Mouse (Mus musculus): ENCODE results near the gene Naa35.

Naa35 gene

GRCm38 (mm10) chr13:59639368-59640177 lies 54.5 kb downstream of the Naa35 start:
- no peak for DNase-seq (ENCODE audit: inconsistent ontology term)

- DNase-seq (ENCODE audit: inconsistent ontology term), result no peak
Measured at GRCm38 (mm10) chr13:59640178-59640440, 55.0 kb downstream of the Naa35 start.

- DNase-seq (ENCODE audit: inconsistent ontology term), result no peak
Measured at GRCm38 (mm10) chr13:59642818-59643217, 57.8 kb downstream of the Naa35 start.

- no peak for DNase-seq (ENCODE audit: inconsistent ontology term)
Measured at GRCm38 (mm10) chr13:59645491-59645890, 60.4 kb downstream of the Naa35 start.

GRCm38 (mm10) chr13:59646674-59647244 lies 61.7 kb downstream of the Naa35 start:
- peak; percentile 83 for DNase-seq (ENCODE audit: inconsistent ontology term)

- no peak for DNase-seq (ENCODE audit: inconsistent ontology term)
Measured at GRCm38 (mm10) chr13:59647484-59647883, 62.4 kb downstream of the Naa35 start.

- no peak for DNase-seq (ENCODE audit: inconsistent ontology term)
Measured at GRCm38 (mm10) chr13:59648598-59648997, 63.5 kb downstream of the Naa35 start.

GRCm38 (mm10) chr13:59649781-59650180 lies 64.7 kb downstream of the Naa35 start:
- DNase-seq (ENCODE audit: inconsistent ontology term), result no peak

GRCm38 (mm10) chr13:59652651-59653050 lies 67.6 kb downstream of the Naa35 start:
- peak; percentile 17 for DNase-seq (ENCODE audit: inconsistent ontology term)

- no peak for DNase-seq (ENCODE audit: inconsistent ontology term)
Measured at GRCm38 (mm10) chr13:59653136-59653535, 68.1 kb downstream of the Naa35 start.

- no peak for DNase-seq (ENCODE audit: inconsistent ontology term)
Measured at GRCm38 (mm10) chr13:59654465-59654864, 69.4 kb downstream of the Naa35 start.

- no peak for DNase-seq (ENCODE audit: inconsistent ontology term)
Measured at GRCm38 (mm10) chr13:59655718-59656315, 70.8 kb downstream of the Naa35 start.

- DNase-seq (ENCODE audit: inconsistent ontology term), result no peak
Measured at GRCm38 (mm10) chr13:59656316-59656832, 71.3 kb downstream of the Naa35 start.

- peak; percentile 54 for DNase-seq (ENCODE audit: inconsistent ontology term)
Measured at GRCm38 (mm10) chr13:59656975-59657388, 71.9 kb downstream of the Naa35 start.

GRCm38 (mm10) chr13:59657781-59658180 lies 72.7 kb downstream of the Naa35 start:
- no peak for DNase-seq (ENCODE audit: inconsistent ontology term)

- no peak for DNase-seq (ENCODE audit: inconsistent ontology term)
Measured at GRCm38 (mm10) chr13:59660371-59660770, 75.3 kb downstream of the Naa35 start.

GRCm38 (mm10) chr13:59661387-59661786 lies 76.3 kb downstream of the Naa35 start:
- no peak for DNase-seq (ENCODE audit: inconsistent ontology term)

GRCm38 (mm10) chr13:59661966-59662365 lies 76.9 kb downstream of the Naa35 start:
- no peak for DNase-seq (ENCODE audit: inconsistent ontology term)

- no peak for DNase-seq (ENCODE audit: inconsistent ontology term)
Measured at GRCm38 (mm10) chr13:59663939-59664712, 79.1 kb downstream of the Naa35 start.

GRCm38 (mm10) chr13:59667763-59668162 lies 82.7 kb downstream of the Naa35 start:
- DNase-seq (ENCODE audit: inconsistent ontology term), result no peak

GRCm38 (mm10) chr13:59668501-59669093 lies 83.5 kb downstream of the Naa35 start:
- DNase-seq (ENCODE audit: inconsistent ontology term), result no peak

GRCm38 (mm10) chr13:59669946-59670345 lies 84.9 kb downstream of the Naa35 start:
- no peak for DNase-seq (ENCODE audit: inconsistent ontology term)

Data from Muller cell, postnatal 12 days (primary cell).